In the genomic region with DNA sequence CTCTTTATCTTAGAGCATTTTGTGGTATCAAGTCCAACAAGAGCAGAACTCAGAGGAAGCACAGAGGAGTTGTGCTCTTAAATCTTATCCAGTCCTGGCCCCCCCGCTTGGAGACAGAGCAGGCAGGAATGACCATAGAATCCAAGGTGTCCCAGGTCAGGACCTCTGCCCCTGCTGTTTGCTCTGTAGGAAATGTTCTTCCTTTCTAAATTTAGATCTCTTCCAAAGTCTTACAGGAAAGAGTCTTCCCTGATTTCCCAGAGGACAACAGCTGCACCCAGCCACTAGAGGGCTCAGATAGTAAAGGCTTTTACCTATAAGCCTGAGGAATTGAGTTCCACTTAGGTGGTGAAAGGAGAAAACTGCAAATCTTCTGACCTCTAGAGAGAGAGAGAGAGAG, we compare ENCODE assay signal across 9 mouse cellular contexts. TPM values are rescaled to one million over a fixed set of nuclear protein-coding genes. Genes with fewer than 3 reads are reported as not detected.
DNase-seq lines count a peak whose midpoint lies in the region; TF ChIP-seq lines count a peak whose summit lies in the region.
"Had no signal": no experiment of that assay in that cellular context is flagged by ENCODE, and none has a peak within 500 bp of the region (broad histone marks: within the 10 kb centered on the region; RNA-seq: fewer than 3 reads in every experiment).

No protein-coding gene starts in this region.

- peak; percentile 61 for TF ChIP-seq CTCF in left cerebral cortex, adult 2 months (IDR thresholded peaks at IDR 0.05)

- intact Hi-C loops in left cerebral cortex, adult 2 months (cut with DNase I), result no loop called here

- DNase-seq in left cerebral cortex, adult 2 months (ENCODE audit: extremely low spot score in 1 of 2, low spot score in 2 of 2), result no peak
- DNase-seq in left cerebral cortex, adult 8-10 months (ENCODE audit: low spot score in 2 of 2), result no peak
- DNase-seq in R1 (ENCODE audit: low read depth, low spot score), result peak; percentile 66
- DNase-seq in embryo, embryonic 10.5 days (ENCODE audit: low spot score), result peak; percentile 50
- DNase-seq in lung, postnatal 14 days, result peak; percentile 37
- no peak for DNase-seq in thymus, postnatal 4 days
- no peak for DNase-seq in ovary, postnatal 10 days (ENCODE audit: low spot score)

- H3K4me3 ChIP-seq in left cerebral cortex, adult 2 months, result no peak overlapping the region
- H3K4me3 ChIP-seq: hindbrain, embryonic 15.5 days; midbrain, embryonic 12.5 days had no signal

- H3K27ac ChIP-seq in left cerebral cortex, adult 2 months, result no peak overlapping the region
- H3K27ac ChIP-seq: hindbrain, embryonic 15.5 days; midbrain, embryonic 12.5 days had no signal

RNA-seq across cellular contexts. Expression of a gene that starts 21.7 kb away (rescaled TPM):
- 1 to 10 TPM; 8.4 to 8.5 TPM for total RNA-seq in left cerebral cortex, adult 2 months (2021)
- total RNA-seq in left cerebral cortex, adult 8-10 months (2022), result 10 to 100 TPM in 3 of 4 experiments, 1 to 10 TPM in 1; 9.0 to 11.6 (median 10.4) TPM

RNA-seq across cellular contexts. Expression of a gene that starts 35.1 kb away (rescaled TPM):
- 10 to 100 TPM; 31.9 to 32.3 TPM for total RNA-seq in left cerebral cortex, adult 2 months (2021)
- 10 to 100 TPM; 22.8 to 28.3 (median 26.8) TPM for total RNA-seq in left cerebral cortex, adult 8-10 months (2022)

RNA-seq across cellular contexts. Expression of a gene that starts 35.1 kb away (rescaled TPM):
- total RNA-seq in left cerebral cortex, adult 2 months (2021), result 10 to 100 TPM; 47.0 to 51.2 TPM
- total RNA-seq in left cerebral cortex, adult 8-10 months (2022), result 10 to 100 TPM; 48.5 to 59.2 (median 55.1) TPM

RNA-seq across cellular contexts. Expression of a gene that starts 54.6 kb away (rescaled TPM):
- not detected for total RNA-seq in left cerebral cortex, adult 2 months (2021)
- total RNA-seq in left cerebral cortex, adult 8-10 months (2022), result not detected

RNA-seq across cellular contexts. Expression of a gene that starts 59.8 kb away (rescaled TPM):
- 1 to 10 TPM; 1.9 to 2.0 TPM for total RNA-seq in left cerebral cortex, adult 2 months (2021)
- total RNA-seq in left cerebral cortex, adult 8-10 months (2022), result 1 to 10 TPM; 1.8 to 2.4 (median 2.1) TPM

Comparison
In these comparisons a context has a peak if more than half of its experiments do, and no peak if none do; other contexts are left out.
1. DNase-seq: peak in R1 (single experiment), embryo, embryonic 10.5 days (single experiment) and lung, postnatal 14 days (single experiment); none in left cerebral cortex, adult 2 months (0 of 2), left cerebral cortex, adult 8-10 months (0 of 2), thymus, postnatal 4 days (single experiment) and ovary, postnatal 10 days (single experiment).